Mouse (Mus musculus): ENCODE measurements around the gene Kmt5c. TPM values are rescaled to one million over a fixed set of nuclear protein-coding genes. Genes with fewer than 3 reads are reported as not detected.

The Kmt5c gene
- 22.4 and 24.9 TPM in 2 replicates for polyA plus RNA-seq (2015; fragmentation: Nextera tagmentation; extraction: Ambion mirVana)

GRCm38 (mm10) chr7:4739544-4740275 is at the start of gene Kmt5c:
Kmt5c (plus strand) TSS chr7:4740115.

GRCm38 (mm10) chr7:4690387-4690786 is 49.5 kb upstream of the Kmt5c start, which contains the start of gene Brsk1:
Brsk1 (plus strand) TSS chr7:4690604.

GRCm38 (mm10) chr7:4725169-4725568 is 14.7 kb upstream of the Kmt5c start, which contains the start of gene Tmem150b:
Tmem150b (minus strand) TSS chr7:4725249.

GRCm38 (mm10) chr7:4752821-4753570 is 13.1 kb downstream of the Kmt5c start, which contains the start of gene Cox6b2:
Cox6b2 (minus strand) TSS chr7:4753094.

GRCm38 (mm10) chr7:4771202-4771601 is 31.3 kb downstream of the Kmt5c start, which contains the start of gene Fam71e2:
Fam71e2 (minus strand) TSS chr7:4771302.

GRCm38 (mm10) chr7:4782759-4783158 is 42.8 kb downstream of the Kmt5c start, which contains the start of the genes Il11 and Tmem190:
Il11 (minus strand) TSS chr7:4782859.
Tmem190 (plus strand) TSS chr7:4782937.

GRCm38 (mm10) chr7:4789436-4789935 is 49.6 kb downstream of the Kmt5c start, which contains the start of gene Tmem238:
Tmem238 (minus strand) TSS chr7:4789656.

GRCm38 (mm10) chr7:4792278-4793212 is 52.6 kb downstream of the Kmt5c start, which contains the start of gene Rpl28:
Rpl28 (plus strand) TSS chr7:4792874.

Other genes with a start within 250 kb of the Kmt5c start
- 25.2 and 28.3 TPM in 2 replicates for gene Ppp1r12c, start 238.4 kb upstream of the Kmt5c start, polyA plus RNA-seq (2015; fragmentation: Nextera tagmentation; extraction: Ambion mirVana)
- gene Tnnt1, start 223.7 kb upstream of the Kmt5c start, polyA plus RNA-seq (2015; fragmentation: Nextera tagmentation; extraction: Ambion mirVana): 884 and 1,161 TPM in 2 replicates
- 3.2 and 3.4 TPM in 2 replicates for gene Tnni3, start 215.9 kb upstream of the Kmt5c start, polyA plus RNA-seq (2015; fragmentation: Nextera tagmentation; extraction: Ambion mirVana)
- 0.27 and 0.55 TPM in 2 replicates for gene Dnaaf3, start 207.7 kb upstream of the Kmt5c start, polyA plus RNA-seq (2015; fragmentation: Nextera tagmentation; extraction: Ambion mirVana)
- gene Syt5, start 192.6 kb upstream of the Kmt5c start, polyA plus RNA-seq (2015; fragmentation: Nextera tagmentation; extraction: Ambion mirVana): 0.10 and 0.31 TPM in 2 replicates
- not detected in 2 replicates for gene Ptprh, start 136.1 kb upstream of the Kmt5c start, polyA plus RNA-seq (2015; fragmentation: Nextera tagmentation; extraction: Ambion mirVana)
- gene Tmem86b, start 108.7 kb upstream of the Kmt5c start, polyA plus RNA-seq (2015; fragmentation: Nextera tagmentation; extraction: Ambion mirVana): 0.26 and 0.62 TPM in 2 replicates
- gene Ppp6r1, start 81.1 kb upstream of the Kmt5c start, polyA plus RNA-seq (2015; fragmentation: Nextera tagmentation; extraction: Ambion mirVana): 5.1 and 5.6 TPM in 2 replicates
- 41.2 and 49.2 TPM in 2 replicates for gene Hspbp1, start 55.0 kb upstream of the Kmt5c start, polyA plus RNA-seq (2015; fragmentation: Nextera tagmentation; extraction: Ambion mirVana)
- 0.23 and 0.39 TPM in 2 replicates for gene Brsk1, start 49.5 kb upstream of the Kmt5c start, polyA plus RNA-seq (2015; fragmentation: Nextera tagmentation; extraction: Ambion mirVana)
- 0.07 TPM in 1 of 2 replicates, not detected in the other for gene Tmem150b, start 14.9 kb upstream of the Kmt5c start, polyA plus RNA-seq (2015; fragmentation: Nextera tagmentation; extraction: Ambion mirVana)
- 18.6 and 22.1 TPM in 2 replicates for gene Cox6b2, start 13.0 kb downstream of the Kmt5c start, polyA plus RNA-seq (2015; fragmentation: Nextera tagmentation; extraction: Ambion mirVana)
- gene Fam71e2, start 31.2 kb downstream of the Kmt5c start, polyA plus RNA-seq (2015; fragmentation: Nextera tagmentation; extraction: Ambion mirVana): not detected in 2 replicates
- 0.09 TPM in 1 of 2 replicates, not detected in the other for gene Il11, start 42.7 kb downstream of the Kmt5c start, polyA plus RNA-seq (2015; fragmentation: Nextera tagmentation; extraction: Ambion mirVana)
- gene Tmem190, start 42.8 kb downstream of the Kmt5c start, polyA plus RNA-seq (2015; fragmentation: Nextera tagmentation; extraction: Ambion mirVana): not detected in 2 replicates
- gene Tmem238, start 49.5 kb downstream of the Kmt5c start, polyA plus RNA-seq (2015; fragmentation: Nextera tagmentation; extraction: Ambion mirVana): 8.2 and 8.9 TPM in 2 replicates
- 262 and 278 TPM in 2 replicates for gene Rpl28, start 52.8 kb downstream of the Kmt5c start, polyA plus RNA-seq (2015; fragmentation: Nextera tagmentation; extraction: Ambion mirVana)
- gene Ube2s, start 72.5 kb downstream of the Kmt5c start, polyA plus RNA-seq (2015; fragmentation: Nextera tagmentation; extraction: Ambion mirVana): 106 and 115 TPM in 2 replicates
- not detected in 2 replicates for gene Shisa7, start 104.6 kb downstream of the Kmt5c start, polyA plus RNA-seq (2015; fragmentation: Nextera tagmentation; extraction: Ambion mirVana)
- gene Isoc2b, start 130.1 kb downstream of the Kmt5c start, polyA plus RNA-seq (2015; fragmentation: Nextera tagmentation; extraction: Ambion mirVana): 3.2 and 8.0 TPM in 2 replicates
- 0.87 and 1.4 TPM in 2 replicates for gene Isoc2a, start 137.0 kb downstream of the Kmt5c start, polyA plus RNA-seq (2015; fragmentation: Nextera tagmentation; extraction: Ambion mirVana)
- 0.10 TPM in 1 of 2 replicates, not detected in the other for gene Gm36210, start 166.4 kb downstream of the Kmt5c start, polyA plus RNA-seq (2015; fragmentation: Nextera tagmentation; extraction: Ambion mirVana)
- 1.8 and 2.0 TPM in 2 replicates for gene Zfp628, start 175.1 kb downstream of the Kmt5c start, polyA plus RNA-seq (2015; fragmentation: Nextera tagmentation; extraction: Ambion mirVana)
- gene Nat14, start 181.9 kb downstream of the Kmt5c start, polyA plus RNA-seq (2015; fragmentation: Nextera tagmentation; extraction: Ambion mirVana): 0.66 and 1.3 TPM in 2 replicates
- 8.7 and 10.2 TPM in 2 replicates for gene Ssc5d, start 185.7 kb downstream of the Kmt5c start, polyA plus RNA-seq (2015; fragmentation: Nextera tagmentation; extraction: Ambion mirVana)
- 6.5 and 8.4 TPM in 2 replicates for gene Sbk2, start 224.3 kb downstream of the Kmt5c start, polyA plus RNA-seq (2015; fragmentation: Nextera tagmentation; extraction: Ambion mirVana)
- not detected in 2 replicates for gene Sbk3, start 231.1 kb downstream of the Kmt5c start, polyA plus RNA-seq (2015; fragmentation: Nextera tagmentation; extraction: Ambion mirVana)